ENCODE assay signal across 9 mouse cellular contexts in genomic region chr3:30011712-30012111, GRCm38 (mm10).
DNase-seq lines count a peak whose midpoint lies in the region; ATAC-seq and TF ChIP-seq lines count a peak whose summit lies in the region.
"Had no signal": no experiment of that assay in that cellular context is flagged by ENCODE, and none has a peak within 500 bp of the region (broad histone marks: within the 10 kb centered on the region; RNA-seq: fewer than 3 reads in every experiment).

No protein-coding gene starts in this region.

- DNase-seq in liver, embryonic 13.5 days: no peak
- no peak for DNase-seq in liver
- no peak for DNase-seq in hindbrain, postnatal 0 days (ENCODE audit: low spot score)
- no peak for DNase-seq in urinary bladder, postnatal 10 days (ENCODE audit: low spot score)
- no peak for DNase-seq in cerebellum, postnatal 14 days
- DNase-seq: right cerebral cortex, adult 18-20 months had no signal

- H3K4me2 ChIP-seq in liver, embryonic 13.5 days: peak overlapping the region; percentile 61; the same call in 1 of the 2 replicates
- H3K4me2 ChIP-seq in embryonic facial prominence, embryonic 13.5 days: peak overlapping the region; percentile 89
- H3K4me2 ChIP-seq in hindbrain, postnatal 0 days (ENCODE audit: low read depth, low read length): peak overlapping the region; percentile 81
- H3K4me2 ChIP-seq in neural tube, embryonic 13.5 days: peak overlapping the region; percentile 81

- no peak overlapping the region for H3K9ac ChIP-seq in liver, embryonic 13.5 days
- peak overlapping the region; percentile 78; the same call in 1 of the 2 replicates for H3K9ac ChIP-seq in embryonic facial prominence, embryonic 13.5 days
- H3K9ac ChIP-seq in hindbrain, postnatal 0 days (replicated peaks; ENCODE audit: low read length): no peak overlapping the region; the same call in 1 of the 2 replicates
- H3K9ac ChIP-seq in neural tube, embryonic 13.5 days: peak overlapping the region; percentile 12; the same call in 1 of the 2 replicates

- H3K36me3 ChIP-seq in liver, embryonic 13.5 days: no peaks in the 10 kb centered on the region
- H3K36me3 ChIP-seq in embryonic facial prominence, embryonic 13.5 days: no peaks in the 10 kb centered on the region
- H3K36me3 ChIP-seq in hindbrain, postnatal 0 days (ENCODE audit: insufficient read depth, low read length): no peaks in the 10 kb centered on the region
- H3K36me3 ChIP-seq in neural tube, embryonic 13.5 days: no peaks in the 10 kb centered on the region

- no peak for ATAC-seq in liver, embryonic 13.5 days (ENCODE audit: low read depth)
- no peak for ATAC-seq in embryonic facial prominence, embryonic 13.5 days (ENCODE audit: insufficient number of reproducible peaks, insufficient read depth, low FRiP score, low TSS enrichment, low read depth)
- no peak for ATAC-seq in hindbrain, postnatal 0 days
- no peak for ATAC-seq in neural tube, embryonic 13.5 days (ENCODE audit: low read depth)
- no peak for ATAC-seq in activated CD4-positive, CD25-positive, alpha-beta regulatory T cell, adult 4 months

- no peak for TF ChIP-seq CTCF in hindbrain, postnatal 0 days (IDR thresholded peaks at IDR 0.05; ENCODE audit: low read depth)

- H3K27me3 ChIP-seq in liver, embryonic 13.5 days: peaks cover 33% of the 10 kb centered on the region
- peaks cover 30% of the 10 kb centered on the region for H3K27me3 ChIP-seq in embryonic facial prominence, embryonic 13.5 days
- peaks cover 17% of the 10 kb centered on the region for H3K27me3 ChIP-seq in hindbrain, postnatal 0 days (ENCODE audit: insufficient read depth, low read length)
- H3K27me3 ChIP-seq in neural tube, embryonic 13.5 days: peaks cover 42% of the 10 kb centered on the region

- peak overlapping the region; percentile 52; the same call in 1 of the 2 replicates for H3K4me3 ChIP-seq in liver, embryonic 13.5 days (replicated peaks)
- H3K4me3 ChIP-seq in embryonic facial prominence, embryonic 13.5 days: peak overlapping the region; percentile 56
- H3K4me3 ChIP-seq in hindbrain, postnatal 0 days (ENCODE audit: low read length): peak overlapping the region; percentile 45
- peak overlapping the region; percentile 49 for H3K4me3 ChIP-seq in neural tube, embryonic 13.5 days

- H3K27ac ChIP-seq in liver, embryonic 13.5 days: no peak overlapping the region
- H3K27ac ChIP-seq in embryonic facial prominence, embryonic 13.5 days: no peak overlapping the region
- H3K27ac ChIP-seq in hindbrain, postnatal 0 days: no peak overlapping the region
- H3K27ac ChIP-seq in neural tube, embryonic 13.5 days (replicated peaks): no peak overlapping the region

- WGBS in liver, embryonic 13.5 days (ENCODE audit: insufficient replicate concordance): 17% methylated on average over 6 of the region's 6 CpGs
- WGBS in embryonic facial prominence, embryonic 13.5 days: 8% methylated on average over 6 of the region's 6 CpGs
- WGBS in hindbrain, postnatal 0 days: 19% methylated on average over 6 of the region's 6 CpGs
- 7% methylated on average over 6 of the region's 6 CpGs for WGBS in neural tube, embryonic 13.5 days

- H3K4me1 ChIP-seq in liver, embryonic 13.5 days (replicated peaks): no peaks in the 10 kb centered on the region
- H3K4me1 ChIP-seq in embryonic facial prominence, embryonic 13.5 days: 0 out of 2 replicates have a peak, but pooled peaks cover 6% of the 10 kb centered on the region
- peaks cover 3% of the 10 kb centered on the region; the same call in 1 of the 2 replicates for H3K4me1 ChIP-seq in hindbrain, postnatal 0 days (ENCODE audit: insufficient read depth, low read length)
- peaks cover 14% of the 10 kb centered on the region for H3K4me1 ChIP-seq in neural tube, embryonic 13.5 days (replicated peaks)

- H3K9me3 ChIP-seq in liver, embryonic 13.5 days (replicated peaks): no peaks in the 10 kb centered on the region
- H3K9me3 ChIP-seq in embryonic facial prominence, embryonic 13.5 days: no peaks in the 10 kb centered on the region
- H3K9me3 ChIP-seq in hindbrain, postnatal 0 days (ENCODE audit: low read length): no peaks in the 10 kb centered on the region
- H3K9me3 ChIP-seq in neural tube, embryonic 13.5 days: no peaks in the 10 kb centered on the region

Comparison
In these comparisons a context has a peak if more than half of its experiments do, and no peak if none do; other contexts are left out.
1. H3K9ac ChIP-seq: peak in embryonic facial prominence, embryonic 13.5 days (single experiment) and neural tube, embryonic 13.5 days (single experiment); none in liver, embryonic 13.5 days (single experiment) and hindbrain, postnatal 0 days (single experiment).
2. Peak in every context shown above with its lines, with median percentiles within 50 percentile points of each other: H3K4me2 ChIP-seq and H3K4me3 ChIP-seq.